Mouse (Mus musculus) layer of hippocampus, adult 11-12 months (tissue): ENCODE results near the gene Olfr1085.
"Not testable (repeated sequence)": the region's sequence is repeated elsewhere in the genome, so short reads cannot be mapped to it uniquely, and the experiment has no call there.

Experiments used
- DNase-seq: peaks from one replicate; pipeline ENCODE4 v3.0.0; 2022; ENCODE audit warnings: low spot score

Olfr1085 gene

GRCm38 (mm10) chr2:86661919-86662318 lies at the start of gene Olfr1085:
Olfr1085 (minus strand) TSS chr2:86662019.
- DNase-seq: no peak

GRCm38 (mm10) chr2:86698295-86698694 lies 36.5 kb upstream of the Olfr1085 start, which contains the start of gene Olfr1087:
Olfr1087 (minus strand) TSS chr2:86698395.
- no peak for DNase-seq

GRCm38 (mm10) chr2:86679992-86680391 lies 18.2 kb upstream of the Olfr1085 start, which contains the start of gene Olfr1086:
Olfr1086 (minus strand) TSS chr2:86680092.
- no peak for DNase-seq

- not testable (repeated sequence) for DNase-seq
These were observed 22.2 kb downstream of the Olfr1085 start, which contains the start of gene Olfr1084 for GRCm38 (mm10) chr2:86639625-86640024. Olfr1084 (minus strand) TSS chr2:86639725.
